Comparison of ENCODE assay signal across 18 mouse cellular contexts in the genomic region with DNA sequence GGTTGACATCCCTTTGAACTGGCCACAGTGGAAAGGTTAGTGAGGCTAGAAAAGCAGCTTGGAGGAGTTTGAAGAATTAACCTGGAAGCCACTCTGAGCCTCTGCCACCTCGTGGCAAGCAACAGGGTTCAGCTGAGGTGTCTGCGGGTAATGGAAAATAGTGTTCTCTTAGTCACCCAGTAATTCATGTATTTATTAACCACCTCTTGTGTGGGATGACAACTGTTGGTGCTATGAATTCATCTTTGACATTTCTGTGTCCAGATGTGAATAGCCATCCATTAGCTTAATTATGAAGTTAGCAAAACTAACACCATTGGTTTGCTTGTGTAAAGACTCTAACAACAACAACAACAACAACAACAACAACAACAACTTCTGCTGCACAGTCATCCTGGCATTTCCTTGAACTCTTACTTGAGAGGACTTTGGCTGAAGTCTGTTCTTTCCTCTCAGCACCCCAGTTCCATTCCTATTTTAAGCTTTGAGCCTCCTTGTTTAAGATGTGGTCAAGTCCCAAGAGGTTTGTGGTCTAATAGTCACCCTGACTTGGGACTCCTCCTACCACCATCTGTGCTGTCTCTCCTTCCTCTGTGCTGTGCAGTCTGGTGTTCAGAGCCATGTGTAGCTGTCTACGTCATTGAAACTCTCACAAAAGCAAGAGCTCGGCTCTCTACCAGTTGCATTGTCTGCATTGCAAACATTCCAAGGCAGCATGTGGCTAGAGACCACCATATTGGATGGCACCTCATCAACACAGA. TPM values are rescaled to one million over a fixed set of nuclear protein-coding genes. Genes with fewer than 3 reads are reported as not detected.
DNase-seq lines count a peak whose midpoint lies in the region; ATAC-seq and TF ChIP-seq lines count a peak whose summit lies in the region.
"Had no signal": no experiment of that assay in that cellular context is flagged by ENCODE, and none has a peak within 500 bp of the region (broad histone marks: within the 10 kb centered on the region; RNA-seq: fewer than 3 reads in every experiment).

No protein-coding gene starts in this region.

- H3K9me3 ChIP-seq in liver, postnatal 0 days (ENCODE audit: low read length) = no peaks in the 10 kb centered on the region
- H3K9me3 ChIP-seq in liver, embryonic 12.5 days (replicated peaks) = no peaks in the 10 kb centered on the region
- H3K9me3 ChIP-seq: embryonic facial prominence, embryonic 13.5 days; heart, embryonic 15.5 days; liver, embryonic 13.5 days; midbrain, embryonic 10.5 days; stomach, embryonic 15.5 days had no signal

- no peak overlapping the region for H3K4me3 ChIP-seq in liver, postnatal 0 days (ENCODE audit: low read depth, low read length)
- H3K4me3 ChIP-seq in liver, embryonic 12.5 days = no peak overlapping the region
- H3K4me3 ChIP-seq: embryonic facial prominence, embryonic 13.5 days; heart, embryonic 15.5 days; liver, embryonic 13.5 days; midbrain, embryonic 10.5 days; stomach, embryonic 15.5 days had no signal

- H3K36me3 ChIP-seq in liver, postnatal 0 days (replicated peaks; ENCODE audit: insufficient read depth, low read length) = no peaks in the 10 kb centered on the region
- H3K36me3 ChIP-seq in liver, embryonic 12.5 days = no peaks in the 10 kb centered on the region
- H3K36me3 ChIP-seq: embryonic facial prominence, embryonic 13.5 days; heart, embryonic 15.5 days; liver, embryonic 13.5 days; stomach, embryonic 15.5 days had no signal

- DNase-seq in liver, postnatal 0 days = no peak
- peak; percentile 5 for DNase-seq in CD4-positive helper T cell, adult 2 months (ENCODE audit: low read depth, low spot score)
- peak; percentile 12 to 39 for DNase-seq in spleen, postnatal 10 days (ENCODE audit: low spot score in 2 of 2)
- DNase-seq in embryo, embryonic 9.5 days (ENCODE audit: extremely low spot score) = no peak
- DNase-seq: adrenal gland, postnatal 36 days; cerebellum, adult 9-11 months; gastrocnemius, postnatal 14 days; liver, embryonic 13.5 days had no signal

- peak; percentile 62 for ATAC-seq in liver, postnatal 0 days
- no peak for ATAC-seq in liver, embryonic 12.5 days
- peak; percentile 95 for ATAC-seq in common myeloid progenitor, adult 5-6 weeks (replicated peaks; ENCODE audit: low read depth, poor library complexity, severe bottlenecking)
- no peak for ATAC-seq in megakaryocyte-erythroid progenitor cell, adult 5-6 weeks (replicated peaks; ENCODE audit: low FRiP score, low TSS enrichment, poor library complexity, severe bottlenecking)
- ATAC-seq: forebrain, embryonic 14.5 days; hindbrain, embryonic 16.5 days had no signal

- TF ChIP-seq CTCF in liver, postnatal 0 days (IDR thresholded peaks at IDR 0.05; ENCODE audit: low read depth) = no peak

- no peak overlapping the region for H3K4me2 ChIP-seq in liver, postnatal 0 days (ENCODE audit: low read depth, low read length)
- no peak overlapping the region for H3K4me2 ChIP-seq in liver, embryonic 12.5 days
- H3K4me2 ChIP-seq: embryonic facial prominence, embryonic 13.5 days; heart, embryonic 15.5 days; liver, embryonic 13.5 days; stomach, embryonic 15.5 days had no signal

- TF ChIP-seq EP300 in liver, postnatal 0 days (IDR thresholded peaks at IDR 0.05; ENCODE audit: low read depth) = no peak

- no peaks in the 10 kb centered on the region for H3K4me1 ChIP-seq in liver, postnatal 0 days (ENCODE audit: insufficient read depth)
- peaks cover 3% of the 10 kb centered on the region; the same call in 1 of the 2 replicates for H3K4me1 ChIP-seq in liver, embryonic 12.5 days
- H3K4me1 ChIP-seq: embryonic facial prominence, embryonic 13.5 days; heart, embryonic 15.5 days; liver, embryonic 13.5 days; midbrain, embryonic 10.5 days; stomach, embryonic 15.5 days had no signal

- H3K9ac ChIP-seq in liver, postnatal 0 days (replicated peaks) = no peak overlapping the region
- H3K9ac ChIP-seq in liver, embryonic 12.5 days = no peak overlapping the region
- H3K9ac ChIP-seq: embryonic facial prominence, embryonic 13.5 days; heart, embryonic 15.5 days; liver, embryonic 13.5 days; stomach, embryonic 15.5 days had no signal

- no peak overlapping the region for H3K27ac ChIP-seq in liver, postnatal 0 days (ENCODE audit: low read depth)
- H3K27ac ChIP-seq in liver, embryonic 12.5 days = no peak overlapping the region
- H3K27ac ChIP-seq: embryonic facial prominence, embryonic 13.5 days; heart, embryonic 15.5 days; liver, embryonic 13.5 days; midbrain, embryonic 10.5 days; stomach, embryonic 15.5 days had no signal

- WGBS in liver, postnatal 0 days (ENCODE audit: insufficient replicate concordance) = 47% methylated on average over 4 of the region's 4 CpGs
- 54% methylated on average over 4 of the region's 4 CpGs for WGBS in liver, embryonic 12.5 days (ENCODE audit: insufficient replicate concordance)

- no peaks in the 10 kb centered on the region for H3K27me3 ChIP-seq in liver, postnatal 0 days (ENCODE audit: insufficient read depth, low read length)
- no peaks in the 10 kb centered on the region for H3K27me3 ChIP-seq in liver, embryonic 12.5 days (replicated peaks)
- H3K27me3 ChIP-seq: embryonic facial prominence, embryonic 13.5 days; heart, embryonic 15.5 days; liver, embryonic 13.5 days; stomach, embryonic 15.5 days had no signal

RNA-seq across cellular contexts. Expression of a gene that starts 60.0 kb away (rescaled TPM):
- polyA plus RNA-seq in liver, postnatal 0 days (2015; fragmentation: Nextera tagmentation; extraction: Ambion mirVana) = not detected in 2 replicates
- polyA plus RNA-seq in liver, embryonic 12.5 days (2016; fragmentation: Nextera tagmentation; extraction: Ambion mirVana) = not detected in 2 replicates
- total RNA-seq in common myeloid progenitor, adult 5-6 weeks (2017) = not detected in 2 replicates
- total RNA-seq in megakaryocyte-erythroid progenitor cell, adult 5-6 weeks (2014; fragmentation: Nextera tagmentation) = not detected in 2 replicates
- total RNA-seq in megakaryocyte-erythroid progenitor cell, adult 5-6 weeks (2017) = not detected in 2 replicates
- total RNA-seq: adrenal gland, postnatal 36 days had no signal
- polyA plus RNA-seq: heart, embryonic 15.5 days; large intestine, adult 2 months; liver, embryonic 13.5 days had no signal

Comparison
In these comparisons a context has a peak if more than half of its experiments do, and no peak if none do; other contexts are left out.
1. ATAC-seq: peak in liver, postnatal 0 days (single experiment) and common myeloid progenitor, adult 5-6 weeks (single experiment); none in liver, embryonic 12.5 days (single experiment) and megakaryocyte-erythroid progenitor cell, adult 5-6 weeks (single experiment).
2. DNase-seq: peak in CD4-positive helper T cell, adult 2 months (single experiment) and spleen, postnatal 10 days (2 of 2); none in liver, postnatal 0 days (single experiment) and embryo, embryonic 9.5 days (single experiment).